ENCODE assay signal across 8 mouse cellular contexts in genomic region chr11:88716061-88716994, GRCm38 (mm10). TPM values are rescaled to one million over a fixed set of nuclear protein-coding genes. Genes with fewer than 3 reads are reported as not detected.
DNase-seq lines count a peak whose midpoint lies in the region; ATAC-seq and TF ChIP-seq lines count a peak whose summit lies in the region.

No protein-coding gene starts in this region.

- DNase-seq in 416B (ENCODE audit: low read depth) (peak; percentile 56), CH12.LX (ENCODE audit: extremely low read depth) (peak; percentile 58)
- DNase-seq in embryo, embryonic 11 days = peak; percentile 71
- DNase-seq in hindbrain, embryonic 11.5 days (ENCODE audit: low spot score) = peak; percentile 66
- peak; percentile 62 for DNase-seq in left cerebral cortex, postnatal 4 days
- DNase-seq in urinary bladder, postnatal 4 days (ENCODE audit: low spot score in 2 of 2) = no peak

- H3K27ac ChIP-seq in CH12.LX (ENCODE audit: insufficient read depth, low read depth) = peak overlapping the region; percentile 65
- peak overlapping the region; percentile 95 for H3K27ac ChIP-seq in hindbrain, embryonic 11.5 days (ENCODE audit: low read depth, low read length)
- H3K27ac ChIP-seq in midbrain, embryonic 12.5 days (replicated peaks) = peak overlapping the region; percentile 95
- H3K27ac ChIP-seq in stomach, embryonic 14.5 days (ENCODE audit: low read length) = peak overlapping the region; percentile 66; the same call in 1 of the 2 replicates

- H3K4me2 ChIP-seq in CH12.LX (ENCODE audit: insufficient read depth, low read depth, poor library complexity, severe bottlenecking) = peak overlapping the region; percentile 92
- peak overlapping the region; percentile 78 for H3K4me2 ChIP-seq in hindbrain, embryonic 11.5 days (replicated peaks; ENCODE audit: low read depth, low read length)
- peak overlapping the region; percentile 86 for H3K4me2 ChIP-seq in midbrain, embryonic 12.5 days (replicated peaks)
- peak overlapping the region; percentile 90 for H3K4me2 ChIP-seq in stomach, embryonic 14.5 days (replicated peaks; ENCODE audit: low read depth, low read length)

- no peak for TF ChIP-seq RAD21 in CH12.LX (IDR thresholded peaks at IDR 0.05; ENCODE audit: low read depth, low read length)

- peaks cover 0 to 54% of the 10 kb centered on the region in 2 experiments; a peak in 2 of 4 replicates for H3K4me1 ChIP-seq in CH12.LX (ENCODE audit: control insufficient read depth in 1 of 2, insufficient read depth in 2 of 2)
- peaks cover 10% of the 10 kb centered on the region for H3K4me1 ChIP-seq in hindbrain, embryonic 11.5 days (replicated peaks; ENCODE audit: control insufficient read depth, insufficient read depth, low read length)
- peaks cover 51% of the 10 kb centered on the region for H3K4me1 ChIP-seq in midbrain, embryonic 12.5 days
- peaks cover 22% of the 10 kb centered on the region; the same call in 1 of the 2 replicates for H3K4me1 ChIP-seq in stomach, embryonic 14.5 days (ENCODE audit: control insufficient read depth, insufficient read depth, low read length)

- under 1% methylated on average over 23 of the region's 23 CpGs for WGBS in hindbrain, embryonic 11.5 days
- under 1% methylated on average over 23 of the region's 23 CpGs for WGBS in midbrain, embryonic 12.5 days
- WGBS in stomach, embryonic 14.5 days = 3% methylated on average over 23 of the region's 23 CpGs

- in situ Hi-C loops in CH12.LX (cut with MboI; ENCODE audit: low pct_ligation_motif_present, low pct_unique_long_range_greater_than_20kb, low sequenced_read_pairs) = no loop called here

- H3K4me3 ChIP-seq in CH12.LX (replicated peaks in 1 of 3; ENCODE audit: low read depth in 2 of 3, low read length in 2 of 3, poor library complexity in 1 of 3) = peak overlapping the region; percentile 64 to 96 (median 95)
- peak overlapping the region; percentile 100 for H3K4me3 ChIP-seq in hindbrain, embryonic 11.5 days (ENCODE audit: low read depth, low read length)
- peak overlapping the region; percentile 98 for H3K4me3 ChIP-seq in midbrain, embryonic 12.5 days
- peak overlapping the region; percentile 93 for H3K4me3 ChIP-seq in stomach, embryonic 14.5 days (ENCODE audit: low read depth, low read length)

- H3K9ac ChIP-seq in CH12.LX (ENCODE audit: insufficient read depth, low read depth) = peak overlapping the region; percentile 95
- peak overlapping the region; percentile 99 for H3K9ac ChIP-seq in hindbrain, embryonic 11.5 days (ENCODE audit: low read depth, low read length)
- peak overlapping the region; percentile 98 for H3K9ac ChIP-seq in midbrain, embryonic 12.5 days (replicated peaks)
- H3K9ac ChIP-seq in stomach, embryonic 14.5 days (replicated peaks; ENCODE audit: low read depth, low read length) = peak overlapping the region; percentile 96

- no peaks in the 10 kb centered on the region for H3K27me3 ChIP-seq in CH12.LX (replicated peaks)
- H3K27me3 ChIP-seq in hindbrain, embryonic 11.5 days (ENCODE audit: control insufficient read depth, insufficient read depth, low read length) = no peaks in the 10 kb centered on the region
- H3K27me3 ChIP-seq in midbrain, embryonic 12.5 days = no peaks in the 10 kb centered on the region
- H3K27me3 ChIP-seq in stomach, embryonic 14.5 days (ENCODE audit: control insufficient read depth, insufficient read depth, low read length) = no peaks in the 10 kb centered on the region

- H3K79me2 ChIP-seq in CH12.LX (replicated peaks; ENCODE audit: control insufficient read depth, extremely low read depth, insufficient read depth, poor library complexity, severe bottlenecking) = peaks cover 40% of the 10 kb centered on the region

- dilution Hi-C loops in CH12.LX (cut with MboI; ENCODE audit: extremely low pct_ligation_motif_present, extremely low pct_unique_long_range_greater_than_20kb, low sequenced_read_pairs) = no loop called here

- H3K36me3 ChIP-seq in CH12.LX (replicated peaks in 1 of 2; ENCODE audit: control insufficient read depth in 1 of 2, insufficient read depth in 1 of 2, low read length in 1 of 2) = peaks cover 11 to 34% of the 10 kb centered on the region in 2 experiments
- peaks cover 5% of the 10 kb centered on the region; the same call in 1 of the 2 replicates for H3K36me3 ChIP-seq in hindbrain, embryonic 11.5 days (ENCODE audit: control insufficient read depth, insufficient read depth, low read length)
- peaks cover 13% of the 10 kb centered on the region for H3K36me3 ChIP-seq in midbrain, embryonic 12.5 days
- H3K36me3 ChIP-seq in stomach, embryonic 14.5 days (ENCODE audit: control insufficient read depth, insufficient read depth, low read length) = peaks cover 10% of the 10 kb centered on the region

- no peak for TF ChIP-seq POLR2A in CH12.LX (IDR thresholded peaks at IDR 0.05; ENCODE audit: low read depth, low read length)

- no peak for ATAC-seq in hindbrain, embryonic 11.5 days (ENCODE audit: low FRiP score)
- ATAC-seq in midbrain, embryonic 12.5 days (ENCODE audit: low FRiP score, low read depth) = 0 out of 2 replicates have a peak, but pooled peaks have one; percentile 21
- ATAC-seq in stomach, embryonic 14.5 days (ENCODE audit: insufficient number of reproducible peaks, insufficient read depth, low FRiP score, low read depth) = no peak

- TF ChIP-seq CTCF in CH12.LX (conservative IDR thresholded peaks at IDR 0.05 in 1 of 2, IDR thresholded peaks at IDR 0.05 in 1 of 2; ENCODE audit: low read depth in 2 of 2, low read length in 2 of 2) = peak in 1 of 2 experiments; percentile 3; a peak in 1 of 4 replicates

- no peaks in the 10 kb centered on the region for H3K9me3 ChIP-seq in CH12.LX (replicated peaks; ENCODE audit: low read length)
- H3K9me3 ChIP-seq in hindbrain, embryonic 11.5 days (ENCODE audit: control insufficient read depth, low read length) = no peaks in the 10 kb centered on the region
- H3K9me3 ChIP-seq in midbrain, embryonic 12.5 days = no peaks in the 10 kb centered on the region
- H3K9me3 ChIP-seq in stomach, embryonic 14.5 days (ENCODE audit: control insufficient read depth, low read depth, low read length) = no peaks in the 10 kb centered on the region

- intact Hi-C loops in left cerebral cortex, postnatal 4 days (cut with DNase I) = no loop called here

- TF ChIP-seq EP300 in CH12.LX (IDR thresholded peaks at IDR 0.05; ENCODE audit: low read length) = no peak

TF ChIP-seq in CH12.LX, 34 proteins besides CTCF, POLR2A, EP300 and RAD21 (continues in another document):
- TF ChIP-seq CHD1 (IDR thresholded peaks at IDR 0.05; ENCODE audit: low read depth, low read length) (no peak; the same call in none of the 2 replicates), MAX (IDR thresholded peaks at IDR 0.05; ENCODE audit: low read length) (no peak), TCF12 (IDR thresholded peaks at IDR 0.05; ENCODE audit: low read depth, low read length) (0 out of 2 replicates have a peak, but pooled peaks have one; percentile 6), ZMIZ1 (IDR thresholded peaks at IDR 0.05; ENCODE audit: low read depth, low read length) (no peak), ZKSCAN1 (IDR thresholded peaks at IDR 0.05; ENCODE audit: borderline replicate concordance, low read depth, low read length) (no peak), MEF2A (IDR thresholded peaks at IDR 0.05; ENCODE audit: borderline replicate concordance, low read depth, low read length) (no peak), CHD2 (IDR thresholded peaks at IDR 0.05; ENCODE audit: low read length) (no peak; the same call in 1 of the 2 replicates), UBTF (IDR thresholded peaks at IDR 0.05; ENCODE audit: low read depth, low read length) (no peak), MYC (IDR thresholded peaks at IDR 0.05; ENCODE audit: low read depth, low read length) (0 out of 2 replicates have a peak, but pooled peaks have one; percentile 10), PAX5 (IDR thresholded peaks at IDR 0.05; ENCODE audit: low read length) (no peak), SMC3 (IDR thresholded peaks at IDR 0.05; ENCODE audit: low read depth, low read length) (no peak), MAZ (IDR thresholded peaks at IDR 0.05; ENCODE audit: low read depth, low read length) (no peak; the same call in 1 of the 2 replicates), RCOR1 (conservative IDR thresholded peaks at IDR 0.05; ENCODE audit: low read depth, low read length) (no peak), USF2 (conservative IDR thresholded peaks at IDR 0.05; ENCODE audit: low read depth, low read length) (no peak), JUN (IDR thresholded peaks at IDR 0.05; ENCODE audit: insufficient read depth, low read depth, low read length) (no peak), USF1 (IDR thresholded peaks at IDR 0.05; ENCODE audit: low read depth, low read length) (no peak), IRF4 (IDR thresholded peaks at IDR 0.05; ENCODE audit: low read depth, low read length) (peak; percentile 52; the same call in 1 of the 2 replicates), KAT2A (IDR thresholded peaks at IDR 0.05; ENCODE audit: insufficient replicate concordance, low read length) (no peak), HCFC1 (IDR thresholded peaks at IDR 0.05; ENCODE audit: low read depth, low read length) (no peak; the same call in 1 of the 2 replicates), BHLHE40 (IDR thresholded peaks at IDR 0.05; ENCODE audit: low read depth, low read length) (0 out of 2 replicates have a peak, but pooled peaks have one; percentile 4), SIN3A (IDR thresholded peaks at IDR 0.05; ENCODE audit: low read length) (peak; percentile 86), E2F4 (IDR thresholded peaks at IDR 0.05; ENCODE audit: insufficient replicate concordance, low read depth, low read length) (no peak), ELF1 (IDR thresholded peaks at IDR 0.05; ENCODE audit: low read depth, low read length) (peak; percentile 39; the same call in 1 of the 2 replicates), ZC3H11A (IDR thresholded peaks at IDR 0.05; ENCODE audit: low read depth, low read length) (no peak), MAFK (IDR thresholded peaks at IDR 0.05; ENCODE audit: insufficient replicate concordance, low read length) (peak; percentile 9; the same call in 1 of the 2 replicates), ZNF384 (IDR thresholded peaks at IDR 0.05; ENCODE audit: low read depth, low read length) (peak; percentile 61), JUND (conservative IDR thresholded peaks at IDR 0.05; ENCODE audit: low read depth, low read length) (no peak), MXI1 (IDR thresholded peaks at IDR 0.05; ENCODE audit: low read depth, low read length) (peak; percentile 67; the same call in 1 of the 2 replicates)

RNA-seq across cellular contexts. Expression of gene Msi2, which starts 2.0 kb away (rescaled TPM):
- 46.3 and 52.6 TPM in 2 replicates for total RNA-seq in CH12.LX (2012; rRNA removed)
- 73.1 and 76.2 TPM in 2 replicates for total RNA-seq in CH12.LX (2014; rRNA removed)
- 33.7 and 40.3 TPM in 2 replicates for polyA plus RNA-seq in CH12.LX (2012; ENCODE audit: insufficient read length, low read depth)
- polyA plus RNA-seq in hindbrain, embryonic 11.5 days (2014; fragmentation: Nextera tagmentation; extraction: Ambion mirVana) = 26.7 and 40.1 TPM in 2 replicates
- total RNA-seq in left cerebral cortex, postnatal 4 days (2021) = 10 to 100 TPM; 75.8 to 90.1 TPM
- 41.5 and 47.9 TPM in 2 replicates for polyA plus RNA-seq in midbrain, embryonic 12.5 days (2016; fragmentation: Nextera tagmentation; extraction: Ambion mirVana)
- polyA plus RNA-seq in stomach, embryonic 14.5 days (2014; fragmentation: Nextera tagmentation; extraction: Ambion mirVana) = 17.5 and 17.9 TPM in 2 replicates

Comparison
In these comparisons a context has a peak if more than half of its experiments do, and no peak if none do; other contexts are left out.
1. DNase-seq: peak in 416B (single experiment), CH12.LX (single experiment), embryo, embryonic 11 days (single experiment), hindbrain, embryonic 11.5 days (single experiment) and left cerebral cortex, postnatal 4 days (single experiment); none in urinary bladder, postnatal 4 days (0 of 2).
2. Peak in every context shown above with its lines, with median percentiles within 50 percentile points of each other: H3K27ac ChIP-seq, H3K4me2 ChIP-seq, H3K4me3 ChIP-seq and H3K9ac ChIP-seq.